Mouse (Mus musculus): Measurements from ENCODE around the gene E4f1.
"Not testable (repeated sequence)": the region's sequence is repeated elsewhere in the genome, so short reads cannot be mapped to it uniquely, and the experiment has no call there.

Gene E4f1

DNA sequence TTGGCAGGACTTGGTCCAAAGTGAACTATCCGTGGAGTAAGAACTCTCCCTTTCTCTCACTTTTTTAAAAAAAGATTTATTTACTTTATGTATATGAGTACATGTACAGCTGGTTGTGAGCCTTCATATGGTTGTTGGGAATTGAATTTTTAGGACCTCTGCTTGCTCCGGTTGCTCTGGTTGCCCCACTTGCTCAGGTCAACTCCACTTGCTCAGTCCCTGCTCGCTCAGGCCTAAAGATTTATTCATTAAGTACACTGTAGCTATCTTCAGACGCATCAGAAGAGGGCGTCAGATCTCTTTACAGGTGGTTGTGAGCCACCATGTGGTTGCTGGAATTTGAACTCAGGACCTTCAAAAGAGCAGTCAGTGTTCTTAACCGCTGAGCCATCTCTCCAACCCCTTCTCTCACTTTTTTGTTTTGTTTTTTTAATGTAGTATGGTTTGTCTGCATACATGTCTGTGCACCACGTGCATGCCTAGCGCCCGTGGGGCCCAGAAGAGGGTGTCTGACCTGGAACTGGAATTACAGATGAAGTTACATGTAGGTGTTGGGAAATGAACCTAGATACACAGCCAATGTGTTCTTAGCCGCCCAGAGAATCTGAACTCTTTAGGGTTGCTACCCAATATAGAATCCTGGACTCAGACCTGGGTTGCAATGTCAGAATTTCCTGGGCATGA, 14.4 kb downstream of the E4f1 start:
- not testable (repeated sequence) for DNase-seq (ENCODE audit: low spot score)

DNA sequence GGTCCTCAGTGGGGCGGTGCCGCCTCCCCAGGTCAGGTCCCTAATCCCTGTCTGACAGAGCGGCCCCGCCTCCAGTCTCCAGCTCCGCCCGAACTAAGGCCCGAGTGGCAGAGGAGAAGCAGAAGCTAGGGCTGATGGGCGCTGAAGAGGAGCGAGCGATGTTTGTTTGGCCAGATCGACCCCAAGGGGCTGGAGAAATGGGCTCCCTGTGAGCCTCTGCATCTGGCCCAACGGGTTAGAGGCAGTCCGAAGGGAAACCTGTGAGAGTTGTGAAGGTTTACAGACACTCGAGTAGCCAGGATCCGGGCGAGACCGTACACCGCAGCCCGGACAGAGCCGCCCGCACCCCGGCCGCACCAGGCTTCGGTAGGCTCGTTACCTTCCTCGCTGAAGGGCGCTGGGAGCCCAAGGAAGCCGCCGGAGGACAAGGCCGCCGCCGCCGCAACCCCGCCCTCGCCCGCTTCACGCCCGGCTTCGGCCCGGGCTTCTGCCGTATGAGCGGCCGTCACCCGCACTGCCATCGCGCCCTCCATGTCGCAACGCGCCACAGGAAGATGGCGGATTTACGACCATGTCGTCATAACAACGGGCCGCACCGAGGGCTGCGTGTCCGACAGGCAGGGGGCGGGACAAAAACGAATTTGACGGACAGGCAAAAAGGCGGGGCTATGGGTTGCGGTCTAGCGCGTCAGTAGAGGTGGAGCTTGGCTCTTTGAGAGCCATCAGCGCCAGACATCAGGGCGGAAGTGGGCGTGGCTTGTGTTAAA, 15.2 kb downstream of the E4f1 start:
- DNase-seq (ENCODE audit: low spot score) = peak; percentile 99

- DNase-seq (ENCODE audit: low spot score) = no peak
Measured at GRCm38 (mm10) chr17:24454218-24454755, 15.8 kb downstream of the E4f1 start.

DNA sequence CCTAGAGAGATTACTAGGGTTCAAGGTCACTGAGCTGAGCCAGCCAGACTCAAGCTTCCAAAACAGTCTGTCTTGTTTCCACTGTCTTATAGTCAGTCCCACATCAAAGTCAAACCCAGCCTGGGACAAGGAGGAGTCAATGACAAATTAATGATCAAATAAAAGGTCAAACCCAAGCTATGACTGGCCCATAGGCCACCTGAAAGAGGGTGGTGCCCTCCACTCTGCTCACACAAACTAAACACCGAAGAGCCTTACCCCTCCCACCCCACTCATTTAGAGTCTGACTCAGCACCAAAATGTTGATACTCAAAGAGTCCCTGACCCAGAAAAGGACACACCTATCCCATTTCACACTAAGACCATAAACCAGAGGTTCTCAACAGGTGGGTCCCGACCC, 16.7 kb downstream of the E4f1 start:
- DNase-seq (ENCODE audit: low spot score) = no peak

DNA sequence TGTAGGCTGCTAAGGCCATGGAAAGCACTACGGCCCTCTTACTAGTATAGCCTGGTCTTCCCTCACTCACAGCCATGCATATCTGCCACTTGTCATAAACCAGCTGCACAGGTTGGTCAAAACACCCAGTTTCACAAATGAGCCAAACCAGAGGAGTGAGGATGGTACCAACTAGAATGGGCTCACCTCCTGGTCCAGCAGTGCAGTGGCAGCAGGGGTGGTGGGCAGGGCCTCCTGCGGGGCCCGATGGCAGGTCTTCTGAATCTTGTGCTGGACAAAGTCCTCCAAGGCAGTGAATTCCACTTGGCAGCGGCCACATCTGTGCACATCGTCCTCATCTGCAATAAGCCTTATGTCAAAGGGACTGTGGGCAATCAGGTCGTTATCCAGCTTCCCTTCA, 18.9 kb downstream of the E4f1 start:
- DNase-seq (ENCODE audit: low spot score) = no peak

- DNase-seq (ENCODE audit: low spot score) = no peak
Measured at GRCm38 (mm10) chr17:24449507-24449906, 20.6 kb downstream of the E4f1 start.

- no peak for DNase-seq (ENCODE audit: low spot score)
Measured at GRCm38 (mm10) chr17:24446590-24446989, 23.5 kb downstream of the E4f1 start.

- DNase-seq (ENCODE audit: low spot score) = peak; percentile 48
Measured at GRCm38 (mm10) chr17:24443409-24443808, 26.7 kb downstream of the E4f1 start.

GRCm38 (mm10) chr17:24442632-24443155, 27.4 kb downstream of the E4f1 start, which contains the start of gene Dnase1l2:
Gene Dnase1l2, minus strand, starts transcription at chr17:24443105.
- no peak for DNase-seq (ENCODE audit: low spot score)

GRCm38 (mm10) chr17:24442107-24442506, 28.0 kb downstream of the E4f1 start:
- DNase-seq (ENCODE audit: low spot score) = no peak

GRCm38 (mm10) chr17:24441148-24441547, 29.0 kb downstream of the E4f1 start:
- no peak for DNase-seq (ENCODE audit: low spot score)

- no peak for DNase-seq (ENCODE audit: low spot score)
Measured at GRCm38 (mm10) chr17:24440377-24440776, 29.7 kb downstream of the E4f1 start.

DNA sequence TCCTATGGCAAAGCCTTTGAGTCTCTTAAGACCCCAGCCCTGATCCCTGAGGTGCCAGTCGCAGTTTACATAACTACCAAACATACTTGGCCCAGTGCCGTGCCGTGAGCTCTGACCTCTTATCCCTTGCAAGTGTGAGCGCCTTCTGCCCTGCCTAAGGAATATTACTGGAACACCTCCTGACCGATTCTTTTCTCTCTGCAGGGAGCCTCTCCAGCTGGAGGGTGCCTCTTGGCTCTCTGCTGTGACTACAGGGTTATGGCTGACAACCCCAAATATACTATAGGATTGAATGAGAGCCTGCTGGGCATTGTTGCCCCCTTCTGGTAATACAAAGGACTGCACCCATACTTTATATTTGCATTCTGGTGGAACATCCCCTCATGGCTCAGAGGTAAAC, 33.1 kb downstream of the E4f1 start:
- peak; percentile 62 for DNase-seq (ENCODE audit: low spot score)

DNA sequence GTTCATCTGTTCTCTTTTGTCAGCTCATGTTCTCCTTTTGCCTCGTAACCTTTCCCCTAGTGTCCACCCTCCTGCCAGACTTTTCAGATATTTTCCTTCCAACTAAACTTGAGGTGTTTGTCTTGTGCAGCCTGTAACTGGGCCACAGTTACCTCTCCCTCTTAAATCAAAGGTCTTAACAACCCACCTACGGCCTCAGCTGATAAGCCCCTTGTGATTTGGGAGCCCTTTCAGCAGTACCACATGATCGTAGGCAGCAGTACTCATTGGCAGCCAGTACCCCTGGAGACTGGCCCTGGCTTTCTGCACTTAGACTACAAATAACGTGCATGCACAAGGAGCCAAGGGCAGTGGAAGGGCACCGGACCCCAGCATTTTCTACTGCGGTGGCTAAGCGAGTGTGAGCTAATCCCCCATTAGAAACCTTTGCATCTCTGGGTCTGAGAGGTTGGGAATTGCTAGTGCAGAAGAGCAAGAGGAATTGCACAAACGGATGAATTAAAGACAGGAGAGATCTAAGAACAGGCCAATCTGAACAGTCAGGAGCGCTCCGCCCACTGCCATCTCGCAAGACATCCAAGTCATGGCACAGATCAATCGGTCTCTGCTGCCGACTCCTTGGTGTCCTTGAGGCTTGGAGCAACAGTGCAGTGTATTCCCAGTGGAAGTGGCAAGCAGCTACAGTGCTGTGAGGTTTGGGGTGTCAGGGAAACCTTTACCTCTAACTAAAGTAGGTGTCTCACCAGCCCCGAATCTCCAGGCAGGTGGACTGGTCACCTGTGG, 40.7 kb downstream of the E4f1 start:
- DNase-seq (ENCODE audit: low spot score) = no peak

GRCm38 (mm10) chr17:24427170-24427557, 42.9 kb downstream of the E4f1 start:
- DNase-seq (ENCODE audit: low spot score) = no peak

GRCm38 (mm10) chr17:24426471-24427169, 43.5 kb downstream of the E4f1 start, which contains the start of gene Eci1:
Gene Eci1, plus strand, starts transcription at chr17:24426641.
- DNase-seq (ENCODE audit: low spot score) = peak; percentile 92

DNA sequence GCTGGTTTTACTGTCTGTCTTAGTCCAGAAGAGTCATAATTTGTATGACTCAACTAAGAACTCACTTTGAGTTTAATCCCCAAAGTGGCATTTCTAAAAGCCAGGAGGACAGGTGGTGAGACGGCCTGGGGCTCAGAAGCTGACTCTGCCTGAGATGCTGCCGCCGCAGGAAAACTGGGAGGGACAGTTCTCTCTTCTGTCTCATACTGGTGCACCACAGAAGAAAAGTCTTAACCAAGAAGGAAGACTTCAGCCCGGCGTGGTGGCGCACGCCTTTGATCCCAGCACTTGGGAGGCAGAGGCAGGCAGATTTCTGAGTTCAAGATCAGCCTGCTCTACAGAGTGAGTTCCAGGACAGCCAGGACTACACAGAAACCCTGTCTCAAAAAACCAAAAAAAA, 44.2 kb downstream of the E4f1 start:
- DNase-seq (ENCODE audit: low spot score) = no peak

DNA sequence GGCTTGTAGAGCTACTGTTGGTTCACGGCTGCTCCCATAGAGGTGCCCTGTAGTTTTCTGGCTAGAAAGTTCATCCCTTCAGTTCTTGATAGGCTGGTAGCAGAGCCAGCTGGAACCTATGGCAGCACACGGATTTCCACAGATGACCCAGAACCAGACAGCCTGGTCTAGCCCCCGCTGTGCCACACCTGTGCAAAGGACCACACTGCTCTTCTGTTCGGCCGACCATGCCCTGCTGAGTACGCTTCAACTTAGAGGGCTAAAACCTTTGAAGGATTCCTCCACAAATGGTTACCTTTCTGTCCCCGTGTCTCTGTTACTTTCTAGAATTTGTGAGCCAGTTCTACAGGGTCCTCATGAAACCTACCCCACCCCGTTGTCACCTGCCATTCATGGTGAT, 44.8 kb downstream of the E4f1 start:
- DNase-seq (ENCODE audit: low spot score) = not testable (repeated sequence)

GRCm38 (mm10) chr17:24424489-24424888, 45.6 kb downstream of the E4f1 start:
- no peak for DNase-seq (ENCODE audit: low spot score)

GRCm38 (mm10) chr17:24423114-24423513, 47.0 kb downstream of the E4f1 start:
- no peak for DNase-seq (ENCODE audit: low spot score)

- no peak for DNase-seq (ENCODE audit: low spot score)
Measured at GRCm38 (mm10) chr17:24416051-24416652, 54.0 kb downstream of the E4f1 start.
